Mouse (Mus musculus): ENCODE data around the gene Ear1.
"Not testable (repeated sequence)": the region's sequence is repeated elsewhere in the genome, so short reads cannot be mapped to it uniquely, and the experiment has no call there.

Ear1 gene

DNA sequence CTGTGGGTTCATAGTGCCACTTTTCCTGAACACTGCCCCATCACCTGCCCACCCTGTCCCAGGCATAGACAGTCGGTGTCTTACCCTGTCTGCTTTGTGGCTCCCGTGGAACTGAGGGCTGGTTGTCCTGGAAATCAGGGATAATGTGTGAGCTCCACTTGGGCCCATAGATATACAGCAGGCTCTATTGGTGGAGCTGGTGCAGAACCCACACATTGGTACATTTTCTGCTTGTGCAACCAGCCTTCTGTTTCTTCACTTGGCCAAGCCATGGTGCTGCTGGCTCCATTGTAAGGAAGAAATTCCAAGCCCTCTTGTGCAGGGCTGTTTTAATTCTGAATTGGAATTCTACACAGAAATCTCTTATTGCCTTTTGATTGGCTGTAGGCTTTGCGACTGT is at the start of gene Ear1:
TSS of gene Ear1 (minus strand) at position 101 of the 400 bp plus-strand sequence.
- not testable (repeated sequence) for DNase-seq (ENCODE audit: low spot score in 2 of 2)

DNA sequence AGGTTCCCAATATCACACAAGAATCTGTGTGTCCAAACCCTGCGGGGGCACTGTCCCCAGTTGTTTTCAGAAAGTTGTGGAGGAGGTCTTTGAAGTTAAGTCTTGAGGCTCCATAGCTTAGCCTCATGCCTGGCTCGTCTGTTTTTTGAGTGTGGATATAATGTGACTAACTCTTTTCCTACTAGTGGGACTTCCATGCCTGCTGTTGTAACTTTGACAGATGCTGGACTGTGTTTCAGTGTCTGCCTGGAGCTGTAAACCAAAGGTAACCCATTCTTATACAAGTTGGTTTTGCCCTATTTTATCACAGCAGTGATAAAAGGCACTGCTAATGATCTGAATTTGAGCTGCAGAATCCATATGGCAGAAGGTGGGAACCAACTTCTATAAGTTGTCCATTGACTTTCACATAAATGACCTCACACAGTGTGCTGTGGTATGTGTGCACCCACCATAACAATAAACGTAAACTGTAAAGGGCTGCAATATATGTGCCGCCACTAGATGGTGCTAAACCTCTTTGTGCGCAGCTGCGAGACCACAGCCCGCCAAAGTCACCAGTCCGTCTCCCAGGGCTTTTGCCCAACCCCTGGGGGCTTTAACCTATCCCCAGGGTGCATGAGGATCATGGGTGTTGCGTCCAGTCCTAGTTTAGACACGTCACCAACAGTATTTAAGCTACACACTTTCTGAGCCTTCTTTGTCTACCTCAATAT is 49.5 kb upstream of the Ear1 start, which contains the start of gene Gm8113:
TSS of gene Gm8113 (plus strand) at position 703 of the 716 bp plus-strand sequence.
- peak; percentile 50 to 65 for DNase-seq (ENCODE audit: low spot score in 2 of 2)

DNA sequence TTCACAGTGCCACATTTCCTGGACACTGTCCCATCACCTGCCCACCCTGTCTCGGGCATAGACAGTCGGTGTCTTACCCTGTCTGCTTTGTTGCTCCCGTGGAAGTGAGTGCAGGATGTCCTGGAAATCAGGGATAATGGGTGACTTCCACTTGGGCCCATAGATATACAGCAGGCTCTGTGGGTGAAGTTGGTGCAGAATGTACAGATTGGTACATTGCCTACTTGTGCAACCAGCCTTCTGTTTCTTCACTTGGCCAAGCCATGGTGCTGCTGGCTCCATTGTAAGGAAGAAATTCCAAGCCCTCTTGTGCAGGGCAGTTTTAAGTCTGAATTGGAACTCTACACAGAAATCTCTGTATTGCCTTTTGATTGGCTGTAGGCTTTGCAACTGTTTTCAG is 48.1 kb upstream of the Ear1 start, which contains the start of gene Ear10:
TSS of gene Ear10 (minus strand) at position 101 of the 400 bp plus-strand sequence.
- DNase-seq (ENCODE audit: low spot score in 2 of 2): not testable (repeated sequence)

DNA sequence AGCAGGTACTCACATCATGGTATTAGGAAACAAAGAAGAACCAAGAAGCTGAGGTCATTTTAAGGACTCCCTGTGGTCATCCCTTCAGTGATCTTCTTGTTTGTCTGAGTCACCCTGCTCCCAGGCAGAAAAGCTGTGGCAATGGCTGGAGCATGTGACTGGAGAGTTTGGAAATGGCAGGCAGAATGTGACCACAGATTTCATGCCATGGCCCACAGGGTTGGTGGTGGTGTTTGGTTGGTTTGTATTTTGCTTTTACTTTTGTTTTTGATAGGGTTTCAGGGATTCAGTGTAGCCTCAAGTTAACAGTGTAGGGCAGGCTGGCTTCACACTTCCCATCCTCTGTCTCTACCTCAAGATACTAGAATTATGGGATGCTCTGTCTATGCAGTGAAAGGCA is 42.9 kb upstream of the Ear1 start:
- not testable (repeated sequence) for DNase-seq (ENCODE audit: low spot score in 2 of 2)

DNA sequence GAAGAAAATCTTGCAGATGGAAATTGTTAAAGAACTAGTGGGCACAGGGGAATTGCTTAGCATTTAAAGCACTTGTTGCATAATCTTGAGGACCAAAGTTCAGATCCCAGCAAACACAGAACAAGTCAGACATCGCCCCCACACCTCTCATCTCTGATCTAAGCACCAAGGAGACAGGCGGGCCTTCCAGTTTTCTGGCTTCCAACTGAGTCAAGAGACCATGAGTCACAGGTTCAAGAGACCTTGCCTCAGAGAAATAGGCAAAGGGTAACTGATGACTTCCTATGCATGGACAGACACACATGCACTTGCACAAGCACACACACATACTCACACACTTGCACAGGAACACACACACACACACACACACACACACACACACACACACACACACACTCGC is 23.3 kb upstream of the Ear1 start:
- not testable (repeated sequence) for DNase-seq (ENCODE audit: low spot score in 2 of 2)

DNA sequence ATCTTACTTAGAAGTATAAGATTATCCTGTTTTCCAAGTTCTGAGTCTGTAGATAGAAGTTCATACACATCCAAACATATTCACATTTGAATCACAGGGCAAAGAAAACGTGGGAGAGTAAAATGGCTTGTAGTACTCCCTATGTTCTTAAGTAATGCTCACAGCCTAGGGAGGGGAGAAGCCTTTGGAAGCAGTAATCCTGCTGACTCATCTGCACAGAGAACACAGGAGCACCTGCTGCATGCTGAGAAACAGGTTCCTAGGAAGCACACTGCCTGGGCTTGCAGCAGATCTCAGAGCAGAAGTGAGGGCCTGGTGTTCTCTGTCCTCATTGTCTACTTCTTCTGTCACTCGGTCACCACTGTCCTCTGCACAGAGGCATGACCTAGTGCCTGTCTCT is 20.0 kb upstream of the Ear1 start:
- DNase-seq (ENCODE audit: low spot score in 2 of 2): not testable (repeated sequence)

DNA sequence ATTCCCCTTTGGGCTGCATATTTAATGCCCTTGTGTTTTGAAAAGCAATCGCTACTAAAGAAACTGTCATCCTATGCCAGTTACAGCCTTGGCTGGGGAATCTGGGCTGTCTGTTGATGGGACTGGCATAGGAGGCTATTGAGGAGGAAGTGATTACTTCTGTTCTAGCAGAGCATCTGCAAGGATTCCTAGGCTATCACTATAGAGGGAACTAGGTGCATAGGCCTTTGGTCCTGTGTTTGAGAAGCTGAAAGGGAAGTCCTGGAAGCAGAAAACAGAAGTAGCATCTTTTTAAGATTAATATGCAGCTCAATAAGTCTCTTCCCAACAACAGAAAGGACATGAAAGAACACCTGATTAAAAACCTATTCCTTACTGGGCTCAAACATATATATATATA is 16.0 kb upstream of the Ear1 start:
- DNase-seq (ENCODE audit: low spot score in 2 of 2): not testable (repeated sequence)

DNA sequence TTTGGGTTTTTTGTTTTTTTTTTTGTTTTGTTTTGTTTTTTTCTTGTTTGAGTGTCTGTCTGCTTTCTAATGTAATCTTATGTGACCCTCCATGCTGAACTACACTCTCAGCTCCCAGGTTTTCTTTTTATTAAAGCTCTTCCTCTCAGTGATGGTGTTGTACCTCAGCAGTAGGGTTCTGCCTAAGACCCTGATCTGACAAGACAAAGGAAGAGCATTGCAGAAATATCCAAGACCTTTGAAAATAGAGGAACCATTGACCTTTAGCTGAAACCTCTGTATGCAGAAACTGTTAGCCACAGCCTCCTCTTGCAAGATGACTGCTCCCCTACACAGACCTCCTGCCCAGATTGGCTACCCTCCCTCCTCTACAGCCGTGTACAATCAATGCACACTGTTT is 10.9 kb upstream of the Ear1 start:
- not testable (repeated sequence) for DNase-seq (ENCODE audit: low spot score in 2 of 2)

DNA sequence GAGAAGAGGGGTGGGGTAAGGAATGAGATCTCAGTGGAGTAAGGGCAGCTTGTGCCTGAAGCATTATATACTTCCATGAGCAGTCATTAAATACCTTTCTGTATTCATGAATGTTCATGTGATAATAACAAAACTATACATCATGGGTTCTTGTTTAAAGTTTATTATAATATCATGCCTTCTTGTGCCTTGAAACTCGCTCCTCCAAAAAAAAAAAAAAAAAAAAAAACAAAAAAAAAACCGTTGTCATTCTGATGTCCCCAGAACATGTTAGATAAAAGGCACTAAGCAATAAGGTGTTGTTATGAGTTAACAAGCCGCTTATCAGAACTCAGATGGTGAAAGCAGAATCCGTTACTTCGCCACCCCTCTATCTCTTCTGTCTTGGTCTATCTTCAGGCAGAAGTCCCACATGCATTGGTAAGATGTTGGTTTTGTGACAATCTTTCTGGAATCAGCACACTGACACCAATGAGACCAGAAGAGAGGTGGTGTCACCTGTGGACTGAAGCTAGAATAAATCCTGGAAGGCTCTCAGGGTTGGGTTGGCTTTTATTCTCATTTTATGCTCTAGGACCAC is 4.7 kb upstream of the Ear1 start:
- not testable (repeated sequence) for DNase-seq (ENCODE audit: low spot score in 2 of 2)

DNA sequence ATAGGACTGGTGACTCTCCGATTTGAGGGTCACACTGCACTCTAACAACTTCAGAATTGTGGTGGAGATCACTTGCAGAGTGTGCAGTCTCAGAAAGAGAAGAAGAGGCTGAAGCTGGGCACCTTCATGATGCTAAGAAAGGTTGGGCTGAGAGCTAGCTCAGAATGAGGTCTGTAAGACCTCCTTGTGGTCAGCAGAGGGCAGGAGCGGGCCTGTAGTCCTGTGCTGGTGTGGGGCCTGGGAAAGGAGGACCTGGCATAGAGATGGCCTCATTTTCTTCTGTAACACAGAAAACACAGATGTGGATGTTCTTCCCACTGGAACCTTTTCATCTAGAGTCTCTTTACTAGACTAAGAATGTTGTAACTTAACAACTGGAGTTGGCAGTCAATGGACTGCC is 2.5 kb upstream of the Ear1 start:
- not testable (repeated sequence) for DNase-seq (ENCODE audit: low spot score in 2 of 2)

DNA sequence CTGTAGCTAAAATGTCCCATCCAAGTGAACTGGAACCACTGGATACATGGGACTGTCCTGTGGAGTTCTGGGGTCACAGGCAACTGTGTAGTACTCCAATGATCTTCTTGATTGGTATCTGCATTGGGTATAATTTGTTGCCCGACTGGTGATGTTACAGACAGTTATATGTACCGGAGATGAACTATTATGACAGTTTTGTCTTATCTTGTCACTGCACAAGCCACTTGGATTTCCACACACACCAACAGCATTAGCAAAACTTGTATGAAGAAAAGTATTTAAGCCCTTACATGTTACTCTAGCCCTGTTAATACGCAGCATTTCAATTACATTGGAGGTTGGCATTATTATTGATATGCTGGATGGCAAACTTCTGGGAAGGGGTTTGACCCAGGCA is 455 bp downstream of the Ear1 start:
- DNase-seq (ENCODE audit: low spot score in 2 of 2): not testable (repeated sequence)

DNA sequence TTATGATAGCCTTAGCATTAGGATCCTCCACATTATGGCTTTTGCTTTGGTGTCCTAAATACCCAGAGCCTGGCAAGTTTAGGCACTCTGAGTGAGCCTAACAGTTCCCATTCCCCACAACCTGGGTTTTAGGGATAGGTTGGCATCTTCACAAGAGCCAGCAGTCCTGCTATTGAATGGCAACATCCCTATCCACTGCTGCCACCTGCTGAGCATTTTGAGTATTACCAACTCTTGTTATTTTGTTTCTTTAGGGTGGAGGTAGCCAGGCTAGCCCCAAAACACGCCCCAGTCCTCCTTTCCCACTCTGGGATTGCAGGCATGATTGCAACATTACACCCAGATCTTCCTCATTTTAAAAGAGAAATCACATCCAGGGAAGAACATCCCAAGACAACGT is 14.8 kb downstream of the Ear1 start:
- peak; percentile 9 to 49 for DNase-seq (ENCODE audit: low spot score in 2 of 2)

DNA sequence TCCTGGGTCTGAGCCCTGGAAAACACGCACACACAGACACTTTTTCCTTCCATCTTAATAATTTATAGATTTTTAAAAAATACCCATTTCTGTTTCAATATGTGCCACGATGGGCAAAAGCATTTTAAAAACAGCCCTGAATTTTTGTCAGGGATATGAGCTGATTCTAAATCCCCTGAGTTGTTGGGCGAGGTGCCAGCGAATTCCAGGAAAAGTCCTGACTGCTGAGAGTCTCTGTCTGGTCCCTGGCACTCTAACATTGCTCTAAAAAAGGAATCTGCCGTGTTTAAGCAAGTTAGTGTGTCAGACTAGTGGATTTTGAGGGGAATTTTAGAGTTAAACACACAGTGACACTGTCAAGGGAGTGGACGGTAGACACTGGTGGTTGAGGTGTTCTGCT is 15.9 kb downstream of the Ear1 start:
- DNase-seq (ENCODE audit: low spot score in 2 of 2): not testable (repeated sequence)

DNA sequence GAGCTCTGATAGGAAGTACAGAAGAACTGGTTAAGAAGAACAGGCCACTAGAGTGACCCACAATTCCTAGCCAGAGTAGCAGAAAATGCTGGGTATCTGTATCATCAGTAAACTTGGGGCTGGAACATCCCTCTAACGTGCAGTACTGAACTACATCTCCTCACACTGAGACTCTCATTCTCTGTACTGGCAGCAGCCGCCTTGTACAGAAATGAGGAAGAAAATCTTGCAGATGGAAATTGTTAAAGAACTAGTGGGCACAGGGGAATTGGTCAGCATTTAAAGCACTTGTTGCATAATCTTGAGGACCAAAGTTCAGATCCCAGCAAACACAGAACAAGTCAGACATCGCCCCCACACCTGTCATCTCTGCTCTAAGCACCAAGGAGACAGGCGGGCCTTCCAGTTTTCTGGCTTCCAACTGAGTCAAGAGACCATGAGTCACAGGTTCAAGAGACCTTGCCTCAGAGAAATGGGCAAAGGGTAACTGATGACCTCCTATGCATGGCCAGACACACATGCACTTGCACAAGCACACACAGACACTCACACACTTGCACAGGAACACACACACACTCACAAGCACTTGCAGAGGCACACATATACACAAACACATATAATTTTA is 31.3 kb downstream of the Ear1 start:
- not testable (repeated sequence) for DNase-seq (ENCODE audit: low spot score in 2 of 2)

DNA sequence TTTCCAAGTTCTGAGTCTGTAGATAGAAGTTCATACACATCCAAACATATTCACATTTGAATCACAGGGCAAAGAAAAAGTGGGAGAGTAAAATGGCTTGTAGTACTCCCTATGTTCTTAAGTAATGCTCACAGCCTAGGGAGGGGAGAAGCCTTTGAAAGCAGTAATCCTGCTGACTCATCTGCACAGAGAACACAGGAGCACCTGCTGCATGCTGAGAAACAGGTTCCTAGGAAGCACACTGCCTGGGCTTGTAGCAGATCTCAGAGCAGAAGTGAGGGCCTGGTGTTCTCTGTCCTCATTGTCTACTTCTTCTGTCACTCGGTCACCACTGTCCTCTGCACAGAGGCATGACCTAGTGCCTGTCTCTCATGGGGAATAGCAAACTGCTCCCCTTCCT is 34.3 kb downstream of the Ear1 start:
- DNase-seq (ENCODE audit: low spot score in 2 of 2): not testable (repeated sequence)

DNA sequence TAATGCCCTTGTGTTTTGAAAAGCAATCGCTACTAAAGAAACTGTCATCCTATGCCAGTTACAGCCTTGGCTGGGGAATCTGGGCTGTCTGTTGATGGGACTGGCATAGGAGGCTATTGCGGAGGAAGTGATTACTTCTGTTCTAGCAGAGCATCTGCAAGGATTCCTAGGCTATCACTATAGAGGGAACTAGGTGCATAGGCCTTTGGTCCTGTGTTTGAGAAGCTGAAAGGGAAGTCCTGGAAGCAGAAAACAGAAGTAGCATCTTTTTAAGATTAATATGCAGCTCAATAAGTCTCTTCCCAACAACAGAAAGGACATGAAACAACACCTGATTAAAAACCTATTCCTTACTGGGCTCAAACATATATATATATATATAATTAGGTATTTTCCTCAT is 40.0 kb downstream of the Ear1 start:
- DNase-seq (ENCODE audit: low spot score in 2 of 2): not testable (repeated sequence)

DNA sequence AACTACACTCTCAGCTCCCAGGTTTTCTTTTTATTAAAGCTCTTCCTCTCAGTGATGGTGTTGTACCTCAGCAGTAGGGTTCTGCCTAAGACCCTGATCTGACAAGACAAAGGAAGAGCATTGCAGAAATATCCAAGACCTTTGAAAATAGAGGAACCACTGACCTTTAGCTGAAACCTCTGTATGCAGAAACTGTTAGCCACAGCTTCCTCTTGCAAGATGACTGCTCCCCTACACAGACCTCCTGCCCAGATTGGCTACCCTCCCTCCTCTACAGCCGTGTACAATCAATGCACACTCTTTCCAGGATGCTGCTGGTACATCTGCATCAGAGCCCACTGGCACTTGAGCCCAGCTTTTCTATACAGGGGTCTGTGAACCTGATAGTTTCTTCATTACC is 44.9 kb downstream of the Ear1 start:
- not testable (repeated sequence) for DNase-seq (ENCODE audit: low spot score in 2 of 2)

DNA sequence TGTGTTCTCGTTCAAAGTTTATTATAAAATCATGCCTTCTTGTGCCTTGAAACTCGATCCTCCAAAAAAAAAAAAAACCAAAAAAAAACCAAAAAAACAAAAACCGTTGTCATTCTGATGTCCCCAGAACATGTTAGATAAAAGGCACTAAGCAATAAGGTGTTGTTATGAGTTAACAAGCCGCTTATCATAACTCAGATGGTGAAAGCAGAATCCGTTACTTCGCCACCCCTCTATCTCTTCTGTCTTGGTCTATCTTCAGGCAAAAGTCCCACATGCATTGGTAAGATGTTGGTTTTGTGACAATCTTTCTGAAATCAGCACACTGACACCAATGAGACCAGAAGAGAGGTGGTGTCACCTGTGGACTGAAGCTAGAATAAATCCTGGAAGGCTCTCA is 51.1 kb downstream of the Ear1 start:
- not testable (repeated sequence) for DNase-seq (ENCODE audit: low spot score in 2 of 2)

DNA sequence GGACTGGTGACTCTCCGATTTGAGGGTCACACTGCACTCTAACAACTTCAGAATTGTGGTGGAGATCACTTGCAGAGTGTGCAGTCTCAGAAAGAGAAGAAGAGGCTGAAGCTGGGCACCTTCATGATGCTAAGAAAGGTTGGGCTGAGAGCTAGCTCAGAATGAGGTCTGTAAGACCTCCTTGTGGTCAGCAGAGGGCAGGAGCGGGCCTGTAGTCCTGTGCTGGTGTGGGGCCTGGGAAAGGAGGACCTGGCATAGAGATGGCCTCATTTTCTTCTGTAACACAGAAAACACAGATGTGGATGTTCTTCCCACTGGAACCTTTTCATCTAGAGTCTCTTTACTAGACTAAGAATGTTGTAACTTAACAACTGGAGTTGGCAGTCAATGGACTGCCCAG is 53.4 kb downstream of the Ear1 start:
- DNase-seq (ENCODE audit: low spot score in 2 of 2): not testable (repeated sequence)

DNA sequence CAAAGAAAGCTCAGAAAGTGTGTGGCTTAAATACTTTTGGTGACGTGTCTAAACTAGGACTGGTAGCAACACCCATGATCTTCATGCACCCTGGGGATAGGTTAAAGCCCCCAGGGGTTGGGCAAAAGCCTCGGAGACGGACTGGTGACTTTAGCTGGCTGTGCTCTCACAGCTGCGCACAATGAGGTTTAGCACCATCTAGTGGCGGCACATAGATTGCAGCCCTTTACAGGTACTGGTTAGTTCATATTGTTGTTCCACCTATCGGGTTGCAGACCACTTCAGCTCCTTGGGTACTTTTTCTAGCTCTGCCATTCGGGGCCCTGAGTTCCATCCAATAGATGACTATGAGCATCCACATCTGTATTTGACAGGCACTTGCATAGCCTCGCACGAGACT is 62.9 kb downstream of the Ear1 start:
- peak; percentile 38 to 63 for DNase-seq (ENCODE audit: low spot score in 2 of 2)

DNA sequence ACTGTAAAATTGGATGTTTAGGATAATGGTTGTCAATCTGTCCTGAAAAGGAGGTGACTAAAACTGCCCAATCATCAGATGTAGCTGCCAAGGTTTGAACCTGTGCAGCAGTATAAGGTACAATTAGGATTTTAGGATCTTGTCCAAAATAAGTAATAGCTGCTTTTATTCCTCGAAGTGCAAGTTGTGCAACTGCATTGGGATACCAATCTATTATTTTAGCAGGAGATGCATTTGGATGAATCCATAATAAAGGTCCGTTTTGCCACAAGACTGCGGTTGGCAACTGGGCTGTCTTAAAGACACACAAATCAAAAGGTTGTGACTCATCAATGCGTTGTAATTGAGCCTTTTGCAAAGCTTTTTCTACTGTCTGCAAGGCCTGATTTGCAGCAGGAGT is 67.2 kb downstream of the Ear1 start:
- DNase-seq (ENCODE audit: low spot score in 2 of 2): not testable (repeated sequence)

DNA sequence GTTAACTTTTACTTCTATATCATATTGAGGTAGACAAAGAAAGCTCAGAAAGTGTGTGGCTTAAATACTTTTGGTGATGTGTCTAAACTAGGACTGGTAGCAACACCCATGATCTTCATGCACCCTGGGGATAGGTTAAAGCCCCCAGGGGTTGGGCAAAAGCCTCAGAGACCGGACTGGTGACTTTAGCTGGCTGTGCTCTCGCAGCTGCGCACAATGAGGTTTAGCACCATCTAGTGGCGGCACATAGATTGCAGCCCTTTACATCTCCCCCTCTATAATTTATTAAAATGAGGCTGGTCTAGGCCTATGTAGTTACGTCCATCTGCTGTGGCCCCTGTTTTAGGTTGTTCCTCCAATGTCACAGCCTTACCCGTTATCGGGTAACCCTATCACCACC is 70.9 kb downstream of the Ear1 start:
- not testable (repeated sequence) for DNase-seq (ENCODE audit: low spot score in 2 of 2)

Measured in frontal cortex, postnatal 36 days (tissue).